ENCODE assay signal across 21 mouse cellular contexts in the genomic region with DNA sequence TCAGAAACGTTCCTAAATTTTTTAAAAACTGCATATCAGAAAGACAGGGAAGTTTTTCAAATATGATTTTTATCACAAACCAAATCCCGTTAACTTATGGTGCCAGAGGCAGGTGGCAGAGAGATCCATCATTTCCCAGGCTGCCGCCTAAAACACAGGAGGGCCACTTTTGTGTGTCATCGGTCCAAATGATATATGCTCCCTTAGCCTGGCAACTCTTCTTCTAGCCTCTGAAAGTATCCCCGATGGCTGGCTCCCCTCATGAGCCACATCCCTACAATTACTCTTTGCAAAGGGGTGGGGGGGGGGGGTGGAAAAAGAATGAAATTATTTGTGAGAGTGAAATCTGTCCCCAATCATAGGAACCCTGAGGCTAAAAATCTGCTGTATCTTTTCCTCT.
DNase-seq lines count a peak whose midpoint lies in the region; ATAC-seq lines count a peak whose summit lies in the region.
"Had no signal": no experiment of that assay in that cellular context is flagged by ENCODE, and none has a peak within 500 bp of the region (broad histone marks: within the 10 kb centered on the region; RNA-seq: fewer than 3 reads in every experiment).

No protein-coding gene starts in this region.

- peak; percentile 46 for ATAC-seq in forebrain, embryonic 15.5 days (replicated peaks)
- no peak for ATAC-seq in forebrain, embryonic 11.5 days (replicated peaks; ENCODE audit: low FRiP score)
- peak; percentile 12; the same call in 1 of the 2 replicates for ATAC-seq in hindbrain, embryonic 14.5 days (ENCODE audit: low FRiP score)
- ATAC-seq in midbrain, embryonic 13.5 days: 0 out of 2 replicates have a peak, but pooled peaks have one; percentile 11
- no peak for ATAC-seq in midbrain, embryonic 15.5 days (replicated peaks)
- ATAC-seq in midbrain, embryonic 16.5 days: no peak
- ATAC-seq: intestine, postnatal 0 days; Patski had no signal

- H3K9ac ChIP-seq in forebrain, embryonic 15.5 days (replicated peaks): no peak overlapping the region
- H3K9ac ChIP-seq in forebrain, embryonic 11.5 days (ENCODE audit: low read length): no peak overlapping the region
- no peak overlapping the region for H3K9ac ChIP-seq in hindbrain, embryonic 14.5 days
- H3K9ac ChIP-seq in midbrain, embryonic 13.5 days (replicated peaks): no peak overlapping the region
- H3K9ac ChIP-seq in midbrain, embryonic 15.5 days: no peak overlapping the region
- no peak overlapping the region for H3K9ac ChIP-seq in midbrain, embryonic 16.5 days (ENCODE audit: low read depth, low read length)
- H3K9ac ChIP-seq: embryonic facial prominence, embryonic 12.5 days; embryonic facial prominence, embryonic 15.5 days; forebrain, embryonic 12.5 days had no signal

- no peak overlapping the region for H3K27ac ChIP-seq in forebrain, embryonic 15.5 days (replicated peaks)
- no peak overlapping the region for H3K27ac ChIP-seq in forebrain, embryonic 11.5 days (ENCODE audit: low read depth, low read length)
- H3K27ac ChIP-seq in hindbrain, embryonic 14.5 days: no peak overlapping the region
- no peak overlapping the region for H3K27ac ChIP-seq in hindbrain, embryonic 10.5 days
- H3K27ac ChIP-seq in midbrain, embryonic 13.5 days: no peak overlapping the region
- H3K27ac ChIP-seq in midbrain, embryonic 15.5 days: no peak overlapping the region
- H3K27ac ChIP-seq in midbrain, embryonic 16.5 days (ENCODE audit: low read length): 0 out of 2 replicates have a peak overlapping the region, but pooled peaks have one; percentile 7
- H3K27ac ChIP-seq: embryonic facial prominence, embryonic 12.5 days; embryonic facial prominence, embryonic 15.5 days; forebrain, embryonic 12.5 days; heart, adult 2 months had no signal

- H3K9me3 ChIP-seq in forebrain, embryonic 15.5 days: no peaks in the 10 kb centered on the region
- H3K9me3 ChIP-seq in forebrain, embryonic 11.5 days (ENCODE audit: control insufficient read depth, low read length): no peaks in the 10 kb centered on the region
- H3K9me3 ChIP-seq in hindbrain, embryonic 14.5 days (ENCODE audit: control insufficient read depth, low read length): no peaks in the 10 kb centered on the region
- no peaks in the 10 kb centered on the region for H3K9me3 ChIP-seq in hindbrain, embryonic 10.5 days
- no peaks in the 10 kb centered on the region for H3K9me3 ChIP-seq in midbrain, embryonic 13.5 days
- no peaks in the 10 kb centered on the region for H3K9me3 ChIP-seq in midbrain, embryonic 15.5 days
- no peaks in the 10 kb centered on the region for H3K9me3 ChIP-seq in midbrain, embryonic 16.5 days (replicated peaks; ENCODE audit: control insufficient read depth, low read length, poor library complexity, severe bottlenecking)
- H3K9me3 ChIP-seq: embryonic facial prominence, embryonic 12.5 days; embryonic facial prominence, embryonic 15.5 days; forebrain, embryonic 12.5 days; heart, embryonic 10.5 days had no signal

- no peaks in the 10 kb centered on the region for H3K36me3 ChIP-seq in forebrain, embryonic 15.5 days
- no peaks in the 10 kb centered on the region for H3K36me3 ChIP-seq in forebrain, embryonic 11.5 days (ENCODE audit: control insufficient read depth, insufficient read depth, low read length)
- no peaks in the 10 kb centered on the region for H3K36me3 ChIP-seq in hindbrain, embryonic 14.5 days (replicated peaks; ENCODE audit: control insufficient read depth, insufficient read depth)
- H3K36me3 ChIP-seq in hindbrain, embryonic 10.5 days: no peaks in the 10 kb centered on the region
- H3K36me3 ChIP-seq in midbrain, embryonic 13.5 days: no peaks in the 10 kb centered on the region
- H3K36me3 ChIP-seq in midbrain, embryonic 15.5 days (replicated peaks): no peaks in the 10 kb centered on the region
- no peaks in the 10 kb centered on the region for H3K36me3 ChIP-seq in midbrain, embryonic 16.5 days (ENCODE audit: control insufficient read depth, insufficient read depth, low read length)
- H3K36me3 ChIP-seq: embryonic facial prominence, embryonic 12.5 days; embryonic facial prominence, embryonic 15.5 days; forebrain, embryonic 12.5 days; G1E; heart, embryonic 10.5 days had no signal

- H3K4me1 ChIP-seq in forebrain, embryonic 15.5 days: peaks cover 6% of the 10 kb centered on the region
- H3K4me1 ChIP-seq in forebrain, embryonic 11.5 days (replicated peaks; ENCODE audit: control insufficient read depth, insufficient read depth, low read length): no peaks in the 10 kb centered on the region
- peaks cover 11% of the 10 kb centered on the region for H3K4me1 ChIP-seq in hindbrain, embryonic 14.5 days (replicated peaks; ENCODE audit: control insufficient read depth, insufficient read depth, low read length)
- peaks cover 6% of the 10 kb centered on the region; the same call in 1 of the 2 replicates for H3K4me1 ChIP-seq in hindbrain, embryonic 10.5 days (replicated peaks)
- peaks cover 3% of the 10 kb centered on the region; the same call in 1 of the 2 replicates for H3K4me1 ChIP-seq in midbrain, embryonic 13.5 days (replicated peaks)
- H3K4me1 ChIP-seq in midbrain, embryonic 15.5 days: peaks cover 8% of the 10 kb centered on the region
- H3K4me1 ChIP-seq in midbrain, embryonic 16.5 days (ENCODE audit: control insufficient read depth, insufficient read depth, low read length): peaks cover 3% of the 10 kb centered on the region; the same call in 1 of the 2 replicates
- H3K4me1 ChIP-seq: embryonic facial prominence, embryonic 12.5 days; forebrain, embryonic 12.5 days had no signal

- no peak for DNase-seq in forebrain, embryonic 11.5 days (ENCODE audit: low spot score)
- DNase-seq in hindbrain, embryonic 14.5 days (ENCODE audit: low spot score): no peak
- no peak for DNase-seq in hindbrain, embryonic 10.5 days (ENCODE audit: low spot score)
- DNase-seq: adrenal gland, postnatal 10 days; adrenal gland, postnatal 36 days; B cell, adult 2 months; cerebellum, adult 9-10 months; gastrocnemius, postnatal 25 days; heart, adult 2 months had no signal

- WGBS in forebrain, embryonic 15.5 days: 56% methylated on average over 5 of the region's 5 CpGs
- WGBS in forebrain, embryonic 11.5 days: 87% methylated on average over 5 of the region's 5 CpGs
- WGBS in hindbrain, embryonic 14.5 days: 42% methylated on average over 5 of the region's 5 CpGs
- 81% methylated on average over 5 of the region's 5 CpGs for WGBS in hindbrain, embryonic 10.5 days
- 83% methylated on average over 5 of the region's 5 CpGs for WGBS in midbrain, embryonic 13.5 days
- whole genome bisulfite sequencing in midbrain, embryonic 15.5 days: 67% methylated on average over 5 of the region's 5 CpGs
- 63% methylated on average over 5 of the region's 5 CpGs for WGBS in midbrain, embryonic 16.5 days

- no peak overlapping the region for H3K4me2 ChIP-seq in forebrain, embryonic 15.5 days (replicated peaks)
- no peak overlapping the region for H3K4me2 ChIP-seq in forebrain, embryonic 11.5 days (ENCODE audit: low read depth, low read length, severe bottlenecking)
- H3K4me2 ChIP-seq in hindbrain, embryonic 14.5 days (replicated peaks): no peak overlapping the region
- no peak overlapping the region for H3K4me2 ChIP-seq in midbrain, embryonic 13.5 days (replicated peaks)
- H3K4me2 ChIP-seq in midbrain, embryonic 15.5 days: no peak overlapping the region
- H3K4me2 ChIP-seq in midbrain, embryonic 16.5 days (ENCODE audit: low read length): no peak overlapping the region
- H3K4me2 ChIP-seq: embryonic facial prominence, embryonic 12.5 days; embryonic facial prominence, embryonic 15.5 days; forebrain, embryonic 12.5 days had no signal

- no peaks in the 10 kb centered on the region for H3K27me3 ChIP-seq in forebrain, embryonic 15.5 days
- H3K27me3 ChIP-seq in forebrain, embryonic 11.5 days (ENCODE audit: control insufficient read depth, insufficient read depth, low read length): no peaks in the 10 kb centered on the region
- H3K27me3 ChIP-seq in hindbrain, embryonic 14.5 days (ENCODE audit: control insufficient read depth, insufficient read depth, low read length): no peaks in the 10 kb centered on the region
- H3K27me3 ChIP-seq in hindbrain, embryonic 10.5 days (ENCODE audit: insufficient read depth, poor library complexity, severe bottlenecking): no peaks in the 10 kb centered on the region
- H3K27me3 ChIP-seq in midbrain, embryonic 13.5 days: no peaks in the 10 kb centered on the region
- no peaks in the 10 kb centered on the region for H3K27me3 ChIP-seq in midbrain, embryonic 15.5 days (replicated peaks)
- H3K27me3 ChIP-seq in midbrain, embryonic 16.5 days (ENCODE audit: control insufficient read depth, insufficient read depth, low read depth, low read length): no peaks in the 10 kb centered on the region
- H3K27me3 ChIP-seq: CH12.LX; embryonic facial prominence, embryonic 12.5 days; embryonic facial prominence, embryonic 15.5 days; forebrain, embryonic 12.5 days; Patski had no signal

- no peak overlapping the region for H3K4me3 ChIP-seq in forebrain, embryonic 15.5 days
- H3K4me3 ChIP-seq in forebrain, embryonic 11.5 days (ENCODE audit: low read depth, low read length): no peak overlapping the region
- H3K4me3 ChIP-seq in hindbrain, embryonic 14.5 days (replicated peaks; ENCODE audit: low read length): no peak overlapping the region
- no peak overlapping the region for H3K4me3 ChIP-seq in hindbrain, embryonic 10.5 days
- no peak overlapping the region for H3K4me3 ChIP-seq in midbrain, embryonic 13.5 days (replicated peaks)
- no peak overlapping the region for H3K4me3 ChIP-seq in midbrain, embryonic 15.5 days
- no peak overlapping the region for H3K4me3 ChIP-seq in midbrain, embryonic 16.5 days (ENCODE audit: low read depth, low read length)
- H3K4me3 ChIP-seq: embryonic facial prominence, embryonic 12.5 days; embryonic facial prominence, embryonic 15.5 days; forebrain, embryonic 12.5 days; heart, adult 2 months; heart, embryonic 10.5 days had no signal

Comparison
In these comparisons a context has a peak if more than half of its experiments do, and no peak if none do; other contexts are left out.
1. ATAC-seq: peak in forebrain, embryonic 15.5 days (single experiment), hindbrain, embryonic 14.5 days (single experiment) and midbrain, embryonic 13.5 days (single experiment); none in forebrain, embryonic 11.5 days (single experiment), midbrain, embryonic 15.5 days (single experiment) and midbrain, embryonic 16.5 days (single experiment).